Mouse (Mus musculus): ENCODE data around the gene Tpm4.

Tpm4 gene

DNA sequence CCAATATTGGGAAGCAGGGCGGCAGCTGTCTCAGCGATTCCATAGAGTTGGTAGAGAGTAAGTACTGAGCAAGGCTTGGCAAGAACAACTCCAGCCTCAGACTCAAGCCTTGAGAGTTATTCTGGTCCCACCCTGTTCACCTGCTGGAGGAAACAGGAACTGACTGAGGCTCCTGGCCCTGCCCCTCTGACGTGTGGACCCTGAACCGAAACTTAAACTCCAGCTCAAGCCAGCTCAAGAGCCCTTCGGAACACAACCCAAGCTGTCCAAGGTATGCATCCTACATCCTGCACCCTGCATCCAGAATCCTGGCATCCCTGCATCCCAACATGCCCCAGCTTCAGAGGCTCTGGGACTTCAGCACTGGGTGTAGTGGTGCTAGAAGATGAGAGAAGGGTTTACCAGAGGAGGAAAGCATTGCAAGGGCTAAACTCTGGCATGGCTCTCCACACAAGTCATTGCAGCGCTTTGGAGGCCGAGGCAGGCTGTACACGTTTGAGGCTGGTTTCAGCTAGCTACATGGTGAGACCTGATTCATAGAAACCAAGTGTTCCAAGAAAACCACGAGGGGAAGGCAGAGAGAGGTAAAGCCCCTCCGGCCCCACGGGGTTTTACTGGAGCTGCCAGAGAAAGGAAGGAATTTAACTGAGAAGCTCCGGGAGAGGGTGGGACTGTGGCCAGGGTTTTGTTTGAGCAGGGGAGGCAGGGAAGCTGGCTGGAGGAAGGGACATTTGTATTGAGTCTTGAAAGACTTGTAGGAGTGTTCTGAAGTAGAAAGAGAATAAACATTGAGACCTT is 54.8 kb downstream of the Tpm4 start, which contains the start of gene Hsh2d:
TSS of gene Hsh2d (plus strand) at position 222 of the 798 bp plus-strand sequence.
- no peak for DNase-seq (ENCODE audit: low read depth, low spot score)

DNA sequence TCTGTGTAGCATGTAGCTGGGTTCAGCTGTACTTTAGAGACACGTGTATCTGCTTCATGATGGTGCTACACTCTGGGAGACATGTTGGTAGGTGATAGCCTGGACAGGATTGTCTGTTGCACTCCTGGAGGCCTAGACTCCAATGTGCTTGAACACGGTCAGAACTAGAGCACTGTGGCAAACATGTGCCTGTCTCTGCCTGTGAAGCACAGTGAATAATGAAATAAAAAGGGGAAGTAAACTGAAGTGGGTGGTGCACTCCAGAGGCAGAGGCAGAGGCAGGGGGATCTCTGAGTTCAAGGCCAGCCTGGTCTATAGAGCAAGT is 55.4 kb downstream of the Tpm4 start:
- no peak for DNase-seq (ENCODE audit: low read depth, low spot score)

DNA sequence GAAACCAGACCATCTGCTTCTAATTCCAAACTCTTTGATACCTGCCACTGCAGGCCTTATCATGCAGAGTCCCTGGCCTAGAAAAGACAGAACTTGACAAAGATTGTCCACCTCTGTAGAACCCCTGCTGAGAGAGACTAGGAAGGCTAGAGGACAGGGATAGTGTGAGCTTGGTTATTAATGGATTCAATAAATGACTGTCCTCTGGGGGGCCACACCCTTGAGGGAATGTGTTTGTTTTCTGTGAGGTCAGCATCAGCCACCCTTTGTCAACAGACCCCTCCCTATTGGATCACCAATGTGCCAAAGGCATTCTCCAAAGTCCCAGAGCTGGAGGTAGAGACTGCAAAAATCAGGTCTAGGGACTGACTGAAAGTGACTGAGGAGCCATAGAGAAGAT is 57.3 kb downstream of the Tpm4 start:
- DNase-seq (ENCODE audit: low read depth, low spot score) = no peak

DNA sequence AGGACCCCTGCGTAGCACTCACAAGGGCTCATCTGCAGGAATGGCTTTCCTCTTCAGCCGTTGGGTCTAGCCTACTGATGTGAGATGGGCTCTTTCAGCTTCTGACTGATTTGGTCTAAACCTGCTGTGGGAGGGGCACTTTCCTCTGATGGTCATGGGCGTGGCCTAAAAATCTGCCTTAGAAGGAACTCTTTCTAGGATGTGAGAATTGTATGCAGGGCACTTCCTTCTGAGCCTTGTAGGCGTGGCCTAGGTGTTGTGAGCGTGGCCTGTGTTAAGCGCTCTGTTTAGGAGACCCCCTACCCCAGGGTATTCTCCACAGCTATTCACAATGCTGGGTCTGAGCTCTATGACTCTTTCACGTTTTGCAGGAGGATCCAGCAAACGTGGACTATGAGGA is 63.2 kb downstream of the Tpm4 start:
- DNase-seq (ENCODE audit: low read depth, low spot score) = no peak

All from telencephalon, adult 2 months (tissue).